ENCODE assay signal across 29 mouse cellular contexts in genomic region chr8:41547730-41548368, GRCm38 (mm10).
DNase-seq lines count a peak whose midpoint lies in the region; ATAC-seq lines count a peak whose summit lies in the region.
"Had no signal": no experiment of that assay in that cellular context is flagged by ENCODE, and none has a peak within 500 bp of the region (broad histone marks: within the 10 kb centered on the region; RNA-seq: fewer than 3 reads in every experiment).

No protein-coding gene starts in this region.

- H3K4me3 ChIP-seq in embryonic facial prominence, embryonic 10.5 days, result no peak overlapping the region
- H3K4me3 ChIP-seq in embryonic facial prominence, embryonic 15.5 days (replicated peaks), result no peak overlapping the region
- no peak overlapping the region for H3K4me3 ChIP-seq in limb, embryonic 12.5 days (replicated peaks)
- H3K4me3 ChIP-seq: forebrain, embryonic 10.5 days; forebrain, embryonic 15.5 days; heart, adult 2 months; heart, embryonic 13.5 days; hindbrain, embryonic 10.5 days; hindbrain, embryonic 15.5 days; kidney, embryonic 15.5 days; left cerebral cortex, adult 2 months; liver, embryonic 12.5 days had no signal

- WGBS in embryonic facial prominence, embryonic 10.5 days, result 50% methylated on average over 7 of the region's 7 CpGs
- 39% methylated on average over 7 of the region's 7 CpGs for WGBS in embryonic facial prominence, embryonic 15.5 days
- WGBS in limb, embryonic 12.5 days, result 23% methylated on average over 7 of the region's 7 CpGs

- H3K9me3 ChIP-seq in embryonic facial prominence, embryonic 10.5 days, result no peaks in the 10 kb centered on the region
- H3K9me3 ChIP-seq in embryonic facial prominence, embryonic 15.5 days (replicated peaks), result no peaks in the 10 kb centered on the region
- no peaks in the 10 kb centered on the region for H3K9me3 ChIP-seq in limb, embryonic 12.5 days
- H3K9me3 ChIP-seq: forebrain, embryonic 10.5 days; forebrain, embryonic 15.5 days; heart, embryonic 13.5 days; hindbrain, embryonic 10.5 days; hindbrain, embryonic 15.5 days; kidney, embryonic 15.5 days; liver, embryonic 12.5 days had no signal

- H3K4me1 ChIP-seq in embryonic facial prominence, embryonic 10.5 days, result peaks cover 41% of the 10 kb centered on the region
- peaks cover 22% of the 10 kb centered on the region for H3K4me1 ChIP-seq in embryonic facial prominence, embryonic 15.5 days
- H3K4me1 ChIP-seq in limb, embryonic 12.5 days (replicated peaks), result peaks cover 48% of the 10 kb centered on the region
- H3K4me1 ChIP-seq: forebrain, embryonic 15.5 days; heart, embryonic 13.5 days; hindbrain, embryonic 10.5 days; hindbrain, embryonic 15.5 days; liver, embryonic 12.5 days had no signal

- intact Hi-C loops in left cerebral cortex, postnatal 14 days (cut with DNase I), result no loop called here

- H3K4me2 ChIP-seq in embryonic facial prominence, embryonic 15.5 days (replicated peaks), result no peak overlapping the region
- H3K4me2 ChIP-seq in limb, embryonic 12.5 days, result no peak overlapping the region
- H3K4me2 ChIP-seq: forebrain, embryonic 15.5 days; heart, embryonic 13.5 days; hindbrain, embryonic 15.5 days; kidney, embryonic 15.5 days; liver, embryonic 12.5 days had no signal

- no peak overlapping the region for H3K9ac ChIP-seq in embryonic facial prominence, embryonic 15.5 days
- no peak overlapping the region for H3K9ac ChIP-seq in limb, embryonic 12.5 days (replicated peaks)
- H3K9ac ChIP-seq: forebrain, embryonic 15.5 days; heart, embryonic 13.5 days; hindbrain, embryonic 15.5 days; kidney, embryonic 15.5 days; liver, embryonic 12.5 days; liver, postnatal 0 days had no signal

- peak; percentile 83 for ATAC-seq in embryonic facial prominence, embryonic 15.5 days (ENCODE audit: insufficient number of reproducible peaks, low FRiP score, low TSS enrichment, low read depth)
- peak; percentile 83 for ATAC-seq in limb, embryonic 12.5 days (ENCODE audit: insufficient number of reproducible peaks, insufficient read depth, low FRiP score, low TSS enrichment, low read depth)
- ATAC-seq: forebrain, embryonic 15.5 days; liver, embryonic 12.5 days; liver, postnatal 0 days had no signal

- no peak overlapping the region for H3K27ac ChIP-seq in embryonic facial prominence, embryonic 10.5 days (replicated peaks)
- no peak overlapping the region; the same call in 1 of the 2 replicates for H3K27ac ChIP-seq in embryonic facial prominence, embryonic 15.5 days (replicated peaks)
- H3K27ac ChIP-seq in limb, embryonic 12.5 days, result no peak overlapping the region
- H3K27ac ChIP-seq: forebrain, embryonic 10.5 days; forebrain, embryonic 15.5 days; heart, adult 2 months; heart, embryonic 13.5 days; hindbrain, embryonic 10.5 days; hindbrain, embryonic 15.5 days; kidney, embryonic 15.5 days; left cerebral cortex, adult 2 months; liver, embryonic 12.5 days; macrophage; stomach, postnatal 0 days had no signal

- no peaks in the 10 kb centered on the region for H3K27me3 ChIP-seq in embryonic facial prominence, embryonic 10.5 days (replicated peaks; ENCODE audit: low read depth, poor library complexity, severe bottlenecking)
- H3K27me3 ChIP-seq in embryonic facial prominence, embryonic 15.5 days, result no peaks in the 10 kb centered on the region
- H3K27me3 ChIP-seq in limb, embryonic 12.5 days, result peaks cover 10% of the 10 kb centered on the region; the same call in 1 of the 2 replicates
- H3K27me3 ChIP-seq: forebrain, embryonic 15.5 days; heart, embryonic 13.5 days; hindbrain, embryonic 15.5 days; kidney, embryonic 15.5 days; liver, embryonic 12.5 days had no signal

- DNase-seq in embryonic facial prominence, embryonic 10.5 days (ENCODE audit: low spot score), result peak; percentile 43
- no peak for DNase-seq in left cerebral cortex, postnatal 14 days (ENCODE audit: low spot score in 2 of 2)
- no peak for DNase-seq in yolk sac, embryonic 10.5 days (ENCODE audit: low spot score)
- no peak for DNase-seq in ovary, adult 18-20 months (ENCODE audit: low spot score)
- DNase-seq: adrenal gland, postnatal 25 days; B cell, adult 2 months; cerebellum, adult 11-12 months; cerebellum, postnatal 10 days; heart, adult 2 months; heart, postnatal 10 days; kidney, adult 18-20 months; kidney, postnatal 25 days; liver, postnatal 0 days; midbrain, embryonic 14.5 days; right cerebral cortex, postnatal 4 days; thymus, adult 2 months; thymus, postnatal 4 days had no signal

- H3K36me3 ChIP-seq in embryonic facial prominence, embryonic 10.5 days (replicated peaks), result no peaks in the 10 kb centered on the region
- no peaks in the 10 kb centered on the region for H3K36me3 ChIP-seq in embryonic facial prominence, embryonic 15.5 days
- no peaks in the 10 kb centered on the region for H3K36me3 ChIP-seq in limb, embryonic 12.5 days
- H3K36me3 ChIP-seq: forebrain, embryonic 10.5 days; forebrain, embryonic 15.5 days; heart, embryonic 13.5 days; hindbrain, embryonic 10.5 days; hindbrain, embryonic 15.5 days; kidney, embryonic 15.5 days; liver, embryonic 12.5 days had no signal
